Mouse (Mus musculus) E14TG2a.4 (cell line): Measurements from ENCODE around the gene Hist1h2ae.

Source experiments
- CTCF ChIP-seq: conservative IDR thresholded peaks from 2 replicates; pipeline ENCODE4 v1.5.1; 2014; ENCODE audit warnings: low read length
- POU5F1 ChIP-seq: IDR thresholded peaks from 2 replicates; pipeline ENCODE4 v1.6.1; 2014; ENCODE audit warnings: low read length, borderline replicate concordance

DNA sequence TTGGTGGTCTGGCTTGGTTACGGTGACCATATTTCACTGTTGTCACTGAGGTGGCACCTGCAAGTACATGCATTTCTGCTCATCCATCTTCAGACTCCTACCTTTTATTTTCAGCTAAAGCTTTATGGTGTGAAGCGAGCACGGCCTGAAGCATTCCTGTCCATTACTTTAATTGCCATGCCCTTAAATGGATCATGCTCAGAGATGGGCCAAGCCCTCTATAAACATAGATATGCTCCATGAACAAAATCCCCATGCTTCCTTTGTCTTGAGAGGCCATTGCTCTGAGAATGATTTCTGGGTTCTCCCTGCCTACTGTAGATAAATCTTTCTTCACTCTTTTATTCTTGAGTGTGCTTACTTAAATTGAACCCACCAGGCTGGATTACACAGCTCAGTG lies 33.4 kb upstream of the Hist1h2ae start:
- TF ChIP-seq CTCF = no peak
- TF ChIP-seq POU5F1 = no peak
